Mouse (Mus musculus): ENCODE measurements around the gene Inhbc. TPM values are rescaled to one million over a fixed set of nuclear protein-coding genes. Genes with fewer than 3 reads are reported as not detected.
A peak's percentile ranks its signal among the peaks of the same experiment; 100 is the strongest.

Inhbc gene
- polyA plus RNA-seq, 1 experiment from 2014 or later = not detected

DNA sequence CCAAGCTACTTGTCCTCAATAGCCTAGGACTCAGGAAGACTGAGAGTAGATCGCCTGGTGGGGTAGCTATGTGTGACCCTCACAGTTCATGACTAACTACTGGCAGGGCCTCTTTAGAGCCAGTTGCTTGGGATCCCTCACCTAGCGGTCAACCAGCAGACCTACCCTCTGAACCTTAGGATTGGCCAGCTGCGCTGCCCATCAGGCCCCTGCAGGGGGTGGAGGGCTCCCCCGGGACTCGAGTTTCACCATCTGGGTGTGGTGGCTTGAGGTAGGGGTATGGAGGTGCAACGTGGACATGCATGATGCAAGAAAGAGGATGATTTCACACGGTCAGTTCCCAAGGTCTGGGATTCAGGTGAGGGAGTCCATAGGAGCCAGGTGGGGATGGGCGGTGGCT, 18.5 kb downstream of the Inhbc start:
- H3K4me1 ChIP-seq (ENCODE audit: control insufficient read depth in 2 of 2, insufficient read depth in 2 of 2, low read length in 2 of 2) = peaks cover 12 to 15% of the 10 kb centered on the region in 2 experiments
- H3K36me3 ChIP-seq (ENCODE audit: control insufficient read depth, insufficient read depth, low read length) = no peaks in the 10 kb centered on the region
- 57% methylated on average over 8 of the region's 8 CpGs for WGBS
- no peak overlapping the region for H3K4me2 ChIP-seq (ENCODE audit: low read length)
- ATAC-seq (ENCODE audit: insufficient number of reproducible peaks, insufficient read depth, low FRiP score, low read depth) = no peak
- H3K9me3 ChIP-seq (ENCODE audit: control insufficient read depth, low read length) = no peaks in the 10 kb centered on the region
- H3K27me3 ChIP-seq (ENCODE audit: control insufficient read depth, insufficient read depth, low read length) = no peaks in the 10 kb centered on the region
- H3K27ac ChIP-seq (replicated peaks in 1 of 2; ENCODE audit: control insufficient read depth in 1 of 2, insufficient read depth in 1 of 2, low read depth in 2 of 2, low read length in 2 of 2) = no peak overlapping the region
- H3K4me3 ChIP-seq (ENCODE audit: control insufficient read depth in 1 of 2, insufficient read depth in 1 of 2, low read depth in 1 of 2, low read length in 2 of 2) = no peak overlapping the region
- no peak overlapping the region for H3K9ac ChIP-seq (ENCODE audit: low read length)

DNA sequence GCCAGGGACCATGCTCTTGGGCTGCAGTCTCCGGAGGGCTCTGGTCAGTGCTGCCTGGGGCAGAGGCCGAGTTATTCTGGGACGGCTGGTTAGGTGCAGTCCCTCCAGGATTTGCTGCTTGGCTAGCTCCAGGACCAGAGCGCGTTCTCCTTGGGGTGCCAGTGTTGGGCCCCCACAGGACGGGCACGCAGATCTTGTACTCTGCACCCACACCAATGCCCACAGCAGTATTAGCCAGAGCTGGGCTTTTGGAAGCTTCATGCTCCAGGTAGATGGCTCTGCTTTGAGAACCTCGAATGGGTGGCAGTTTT, 19.0 kb downstream of the Inhbc start:
- peak overlapping the region; percentile 57; the same call in 1 of the 2 replicates for H3K4me2 ChIP-seq (ENCODE audit: low read length)
- no peak overlapping the region for H3K4me3 ChIP-seq (ENCODE audit: control insufficient read depth in 1 of 2, insufficient read depth in 1 of 2, low read depth in 1 of 2, low read length in 2 of 2)
- no peaks in the 10 kb centered on the region for H3K27me3 ChIP-seq (ENCODE audit: control insufficient read depth, insufficient read depth, low read length)
- H3K4me1 ChIP-seq (ENCODE audit: control insufficient read depth in 2 of 2, insufficient read depth in 2 of 2, low read length in 2 of 2) = peaks cover 12 to 15% of the 10 kb centered on the region in 2 experiments
- no peak for ATAC-seq (ENCODE audit: insufficient number of reproducible peaks, insufficient read depth, low FRiP score, low read depth)
- no peaks in the 10 kb centered on the region for H3K9me3 ChIP-seq (ENCODE audit: control insufficient read depth, low read length)
- no peak overlapping the region for H3K27ac ChIP-seq (replicated peaks in 1 of 2; ENCODE audit: control insufficient read depth in 1 of 2, insufficient read depth in 1 of 2, low read depth in 2 of 2, low read length in 2 of 2)
- H3K9ac ChIP-seq (ENCODE audit: low read length) = no peak overlapping the region
- WGBS = 72% methylated on average over 8 of the region's 8 CpGs
- H3K36me3 ChIP-seq (ENCODE audit: control insufficient read depth, insufficient read depth, low read length) = no peaks in the 10 kb centered on the region

DNA sequence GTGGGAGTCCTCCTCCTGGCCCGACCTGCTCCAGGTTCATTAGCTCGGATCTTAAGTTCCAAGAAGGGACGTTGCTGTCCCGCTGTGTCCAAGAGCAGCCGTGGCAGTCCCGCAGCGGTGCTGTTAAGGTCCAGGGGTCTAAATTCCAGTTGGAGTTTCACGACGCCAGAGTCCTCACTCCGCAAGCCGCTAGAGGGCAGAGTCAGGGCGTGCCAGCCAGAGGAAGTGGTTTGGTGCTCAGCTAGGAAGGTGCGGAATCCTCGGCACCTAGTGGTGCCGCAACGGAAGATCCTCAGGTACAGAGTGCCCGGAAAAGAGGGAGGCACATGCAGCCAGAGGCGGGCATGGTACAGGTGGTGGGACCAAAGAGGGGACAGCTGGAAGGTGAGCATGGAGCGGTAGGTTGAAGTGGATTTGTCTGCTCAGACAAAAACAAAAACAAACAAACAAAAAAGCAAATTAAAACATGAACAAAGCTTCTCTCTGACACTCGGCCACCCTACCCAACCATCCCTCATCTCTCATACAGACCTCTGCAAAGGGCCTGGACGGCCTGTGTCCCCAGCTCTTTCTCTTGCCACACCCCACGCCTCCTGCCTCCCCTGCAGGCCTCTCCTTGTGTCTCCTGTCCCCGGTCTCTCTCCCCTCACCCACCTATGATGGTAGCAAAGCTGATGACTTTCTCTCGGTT, 19.5 kb downstream of the Inhbc start:
- no peak; the same call in 1 of the 2 replicates for ATAC-seq (ENCODE audit: insufficient number of reproducible peaks, insufficient read depth, low FRiP score, low read depth)
- Histone ChIP-seq H3K9ac (ENCODE audit: low read length) (0 out of 2 replicates have a peak overlapping the region, but pooled peaks have one; percentile 35), H3K36me3 (ENCODE audit: control insufficient read depth, insufficient read depth, low read length) (no peaks in the 10 kb centered on the region), H3K27me3 (ENCODE audit: control insufficient read depth, insufficient read depth, low read length) (no peaks in the 10 kb centered on the region), H3K27ac (replicated peaks in 1 of 2; ENCODE audit: control insufficient read depth in 1 of 2, insufficient read depth in 1 of 2, low read depth in 2 of 2, low read length in 2 of 2) (no peak overlapping the region), H3K9me3 (ENCODE audit: control insufficient read depth, low read length) (no peaks in the 10 kb centered on the region), H3K4me1 (ENCODE audit: control insufficient read depth in 2 of 2, insufficient read depth in 2 of 2, low read length in 2 of 2) (peaks cover 12 to 15% of the 10 kb centered on the region in 2 experiments), H3K4me3 (ENCODE audit: control insufficient read depth in 1 of 2, insufficient read depth in 1 of 2, low read depth in 1 of 2, low read length in 2 of 2) (peak overlapping the region in 1 of 2 experiments; percentile 21; a peak in 2 of 4 replicates), H3K4me2 (ENCODE audit: low read length) (peak overlapping the region; percentile 57)
- WGBS = 10% methylated on average over 24 of the region's 24 CpGs

DNA sequence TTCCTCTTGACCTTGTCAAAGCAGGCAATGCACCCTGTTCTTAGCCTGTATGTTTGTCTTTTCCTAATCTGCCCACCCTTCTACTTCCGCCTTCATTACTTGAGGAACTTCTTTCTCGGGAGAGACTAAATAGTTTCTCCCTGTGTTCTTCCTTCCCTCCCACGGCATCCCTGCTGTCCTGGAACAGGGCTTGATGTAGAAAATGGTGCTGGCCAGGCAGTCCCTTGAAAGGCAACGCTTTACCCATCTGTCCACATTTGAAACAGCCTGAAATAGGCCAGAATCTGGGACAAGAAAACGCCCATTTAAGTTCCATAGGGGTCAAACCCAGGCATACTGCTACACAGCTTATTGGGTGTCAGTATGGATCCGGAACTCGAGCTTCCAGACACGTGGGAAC, 20.4 kb downstream of the Inhbc start:
- Histone ChIP-seq H3K4me2 (ENCODE audit: low read length) (no peak overlapping the region), H3K36me3 (ENCODE audit: control insufficient read depth, insufficient read depth, low read length) (no peaks in the 10 kb centered on the region), H3K9me3 (ENCODE audit: control insufficient read depth, low read length) (peaks cover 3% of the 10 kb centered on the region; the same call in 1 of the 2 replicates), H3K27me3 (ENCODE audit: control insufficient read depth, insufficient read depth, low read length) (no peaks in the 10 kb centered on the region), H3K4me3 (ENCODE audit: control insufficient read depth in 1 of 2, insufficient read depth in 1 of 2, low read depth in 1 of 2, low read length in 2 of 2) (no peak overlapping the region), H3K4me1 (ENCODE audit: control insufficient read depth in 2 of 2, insufficient read depth in 2 of 2, low read length in 2 of 2) (peaks cover 9 to 14% of the 10 kb centered on the region in 2 experiments), H3K9ac (ENCODE audit: low read length) (no peak overlapping the region), H3K27ac (replicated peaks in 1 of 2; ENCODE audit: control insufficient read depth in 1 of 2, insufficient read depth in 1 of 2, low read depth in 2 of 2, low read length in 2 of 2) (no peak overlapping the region)
- no peak for ATAC-seq (ENCODE audit: insufficient number of reproducible peaks, insufficient read depth, low FRiP score, low read depth)
- 73% methylated on average over 8 of the region's 8 CpGs for WGBS

DNA sequence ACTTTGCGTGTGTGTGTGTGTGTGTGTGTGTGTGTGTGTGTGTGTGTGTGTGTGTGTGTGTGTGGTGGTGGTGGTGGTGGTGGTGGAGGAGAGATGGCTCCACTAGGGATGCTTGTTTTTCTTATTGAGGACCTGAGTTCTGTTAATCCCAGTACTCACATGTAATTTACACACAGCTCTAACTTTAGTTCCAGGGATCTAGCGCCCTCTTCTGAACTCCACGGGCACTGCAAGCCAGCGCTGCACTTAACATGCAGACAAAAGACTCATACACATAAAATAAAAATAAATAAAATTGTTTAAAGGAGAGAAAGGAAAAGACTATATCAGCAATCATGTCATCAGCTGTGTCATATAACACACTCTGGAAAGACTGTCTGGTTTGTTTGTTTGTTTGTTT, 21.3 kb downstream of the Inhbc start:
- no peak overlapping the region for H3K4me2 ChIP-seq (ENCODE audit: low read length)
- H3K4me3 ChIP-seq (ENCODE audit: control insufficient read depth in 1 of 2, insufficient read depth in 1 of 2, low read depth in 1 of 2, low read length in 2 of 2) = no peak overlapping the region
- H3K4me1 ChIP-seq (ENCODE audit: control insufficient read depth in 2 of 2, insufficient read depth in 2 of 2, low read length in 2 of 2) = peaks cover 6 to 7% of the 10 kb centered on the region in 2 experiments; a peak in 3 of 4 replicates
- WGBS = 61% methylated on average over 4 of the region's 4 CpGs
- peaks cover 3% of the 10 kb centered on the region; the same call in 1 of the 2 replicates for H3K9me3 ChIP-seq (ENCODE audit: control insufficient read depth, low read length)
- H3K36me3 ChIP-seq (ENCODE audit: control insufficient read depth, insufficient read depth, low read length) = no peaks in the 10 kb centered on the region
- no peak overlapping the region for H3K9ac ChIP-seq (ENCODE audit: low read length)
- H3K27ac ChIP-seq (replicated peaks in 1 of 2; ENCODE audit: control insufficient read depth in 1 of 2, insufficient read depth in 1 of 2, low read depth in 2 of 2, low read length in 2 of 2) = no peak overlapping the region
- ATAC-seq (ENCODE audit: insufficient number of reproducible peaks, insufficient read depth, low FRiP score, low read depth) = no peak
- H3K27me3 ChIP-seq (ENCODE audit: control insufficient read depth, insufficient read depth, low read length) = no peaks in the 10 kb centered on the region

DNA sequence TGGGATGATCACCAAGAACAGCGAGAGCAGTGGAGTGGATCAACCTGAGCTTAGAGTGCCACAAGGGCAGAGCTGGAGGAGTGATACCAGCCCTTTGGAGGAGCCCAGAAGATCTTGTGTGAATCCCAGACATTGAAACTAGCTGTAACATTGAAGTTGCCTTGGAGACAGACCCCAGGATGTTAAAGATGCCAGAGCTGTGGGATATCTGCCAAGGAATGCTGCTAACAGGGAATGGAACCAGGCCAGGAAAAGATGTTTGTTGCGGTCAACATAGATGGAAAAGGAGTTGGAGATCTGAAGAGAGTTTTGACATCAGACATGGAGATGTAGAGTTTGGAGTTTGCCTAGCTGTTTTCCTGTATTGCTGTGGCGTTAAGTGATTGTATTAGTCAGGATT, 24.1 kb downstream of the Inhbc start:
- no peak overlapping the region for H3K9ac ChIP-seq (ENCODE audit: low read length)
- H3K4me3 ChIP-seq (ENCODE audit: control insufficient read depth in 1 of 2, insufficient read depth in 1 of 2, low read depth in 1 of 2, low read length in 2 of 2) = no peak overlapping the region
- H3K4me2 ChIP-seq (ENCODE audit: low read length) = no peak overlapping the region
- H3K9me3 ChIP-seq (ENCODE audit: control insufficient read depth, low read length) = peaks cover 3% of the 10 kb centered on the region; the same call in 1 of the 2 replicates
- no peak overlapping the region for H3K27ac ChIP-seq (replicated peaks in 1 of 2; ENCODE audit: control insufficient read depth in 1 of 2, insufficient read depth in 1 of 2, low read depth in 2 of 2, low read length in 2 of 2)
- peaks cover 4% of the 10 kb centered on the region; the same call in 1 of the 2 replicates for H3K27me3 ChIP-seq (ENCODE audit: control insufficient read depth, insufficient read depth, low read length)
- no peaks in the 10 kb centered on the region for H3K36me3 ChIP-seq (ENCODE audit: control insufficient read depth, insufficient read depth, low read length)
- WGBS = 63% methylated on average over 3 of the region's 3 CpGs
- no peak for ATAC-seq (ENCODE audit: insufficient number of reproducible peaks, insufficient read depth, low FRiP score, low read depth)
- H3K4me1 ChIP-seq (ENCODE audit: control insufficient read depth in 2 of 2, insufficient read depth in 2 of 2, low read length in 2 of 2) = peaks cover 8 to 10% of the 10 kb centered on the region in 2 experiments

DNA sequence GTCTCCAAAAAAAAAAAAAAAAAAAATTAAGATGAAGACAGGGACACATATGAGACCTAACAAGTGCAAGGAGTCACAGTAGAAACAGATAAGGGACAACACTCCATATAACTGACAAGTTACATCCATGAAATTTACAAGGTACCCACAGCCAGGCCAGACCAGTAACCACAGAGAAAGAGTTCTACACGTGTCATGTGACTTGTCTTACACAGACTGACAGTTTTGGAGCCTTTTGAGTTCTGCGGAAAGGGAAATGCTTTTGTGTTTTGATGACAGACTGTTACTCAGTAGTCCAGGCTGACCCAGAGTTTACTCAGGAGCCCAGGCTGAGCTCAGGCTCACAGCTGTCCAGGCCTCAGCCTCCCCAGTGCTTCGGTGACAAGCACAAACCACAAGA, 27.2 kb downstream of the Inhbc start:
- H3K36me3 ChIP-seq (ENCODE audit: control insufficient read depth, insufficient read depth, low read length) = no peaks in the 10 kb centered on the region
- H3K9ac ChIP-seq (ENCODE audit: low read length) = no peak overlapping the region
- no peak overlapping the region for H3K4me3 ChIP-seq (ENCODE audit: control insufficient read depth in 1 of 2, insufficient read depth in 1 of 2, low read depth in 1 of 2, low read length in 2 of 2)
- 72% methylated on average over 3 of the region's 3 CpGs for WGBS
- peaks cover 3% of the 10 kb centered on the region; the same call in 1 of the 2 replicates for H3K9me3 ChIP-seq (ENCODE audit: control insufficient read depth, low read length)
- peaks cover 11 to 15% of the 10 kb centered on the region in 2 experiments; a peak in 3 of 4 replicates for H3K4me1 ChIP-seq (ENCODE audit: control insufficient read depth in 2 of 2, insufficient read depth in 2 of 2, low read length in 2 of 2)
- ATAC-seq (ENCODE audit: insufficient number of reproducible peaks, insufficient read depth, low FRiP score, low read depth) = no peak
- H3K4me2 ChIP-seq (ENCODE audit: low read length) = no peak overlapping the region
- peaks cover 17% of the 10 kb centered on the region for H3K27me3 ChIP-seq (ENCODE audit: control insufficient read depth, insufficient read depth, low read length)
- no peak overlapping the region for H3K27ac ChIP-seq (replicated peaks in 1 of 2; ENCODE audit: control insufficient read depth in 1 of 2, insufficient read depth in 1 of 2, low read depth in 2 of 2, low read length in 2 of 2)

Measured in heart, embryonic 14.5 days (tissue).